Comparison of ENCODE assay signal across 13 mouse cellular contexts in the genomic region with DNA sequence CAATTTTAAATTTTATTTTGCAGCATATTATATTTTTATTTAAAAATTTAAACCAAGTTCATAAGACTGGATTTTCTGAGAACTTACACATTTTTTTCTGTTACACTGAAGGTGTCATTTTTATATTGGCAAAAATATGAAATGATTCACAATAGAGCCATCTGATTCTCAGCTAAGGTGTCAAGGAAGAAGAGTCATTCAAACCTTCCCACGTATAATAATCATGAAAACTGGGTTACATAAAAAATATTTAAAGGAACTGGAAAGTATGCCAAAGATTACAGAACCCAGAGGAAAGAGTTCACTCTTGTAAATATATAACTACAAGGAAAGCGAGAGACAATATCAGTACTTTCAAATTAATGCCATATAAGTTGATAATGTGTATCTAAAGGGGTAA.
DNase-seq lines count a peak whose midpoint lies in the region.
"Had no signal": no experiment of that assay in that cellular context is flagged by ENCODE, and none has a peak within 500 bp of the region (broad histone marks: within the 10 kb centered on the region; RNA-seq: fewer than 3 reads in every experiment).

No protein-coding gene starts in this region.

- intact Hi-C loops in left cerebral cortex, postnatal 36 days (cut with DNase I): no loop called here

- DNase-seq in left cerebral cortex, adult 11 months (ENCODE audit: low spot score): peak; percentile 6
- DNase-seq in left cerebral cortex, postnatal 36 days (ENCODE audit: low spot score in 2 of 2): no peak
- DNase-seq in brain, adult 2 months (ENCODE audit: low read depth, low spot score): peak; percentile 56
- DNase-seq in telencephalon, adult 2 months (ENCODE audit: low read depth, low spot score): peak; percentile 34
- no peak for DNase-seq in liver
- DNase-seq: adrenal gland, adult 2 months; adrenal gland, postnatal 10 days; adrenal gland, postnatal 25 days; cerebellum, adult 11-12 months; cerebellum, adult 2 months; cerebellum, adult 9-10 months; cerebellum, postnatal 10 days; cerebellum, postnatal 25 days had no signal

Comparison
In these comparisons a context has a peak if more than half of its experiments do, and no peak if none do; other contexts are left out.
1. DNase-seq: peak in left cerebral cortex, adult 11 months (single experiment), brain, adult 2 months (single experiment) and telencephalon, adult 2 months (single experiment); none in left cerebral cortex, postnatal 36 days (0 of 2) and liver (single experiment).